Mouse (Mus musculus) cerebellum, adult (tissue): Measurements from ENCODE around the gene Slc6a17.

ENCODE experiments used
- ATAC-seq: cut with Nextera tagmentation; 2 replicates; pipeline ENCODE4 v1.9.2; 2017; ENCODE audit warnings: mild to moderate bottlenecking, moderate library complexity, mixed read lengths; ENCODE audit not compliant: insufficient number of reproducible peaks, low FRiP score, low TSS enrichment

The Slc6a17 gene

DNA sequence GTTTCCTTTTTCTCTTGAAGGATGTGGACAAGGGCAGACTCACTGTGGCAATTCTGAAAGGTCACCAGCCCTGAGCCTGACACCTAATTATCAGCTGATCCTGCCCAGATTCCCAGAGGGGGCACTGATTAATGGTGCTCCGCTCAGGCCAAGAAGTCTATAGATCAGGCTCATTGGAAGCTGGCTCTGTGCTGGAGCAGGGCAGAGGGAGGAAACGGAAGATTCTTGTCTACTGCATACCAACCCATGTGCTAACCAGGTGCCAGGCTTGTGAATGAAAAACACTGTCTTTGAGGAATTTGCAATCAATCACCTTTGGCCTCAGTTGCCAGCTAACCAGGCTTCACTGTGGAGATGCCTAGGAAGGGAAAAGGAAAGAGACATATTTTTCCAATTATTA is 97.7 kb downstream of the Slc6a17 start:
- ATAC-seq: no peak
